Mouse (Mus musculus): ENCODE results near the gene Zfp866. TPM values are rescaled to one million over a fixed set of nuclear protein-coding genes. Genes with fewer than 3 reads are reported as not detected.
A peak's percentile ranks its signal among the peaks of the same experiment; 100 is the strongest.

Gene Zfp866
- polyA plus RNA-seq, 2 experiments: 29.5 to 30.6 TPM

GRCm38 (mm10) chr8:69735495-69735894, 55.5 kb downstream of the Zfp866 start:
- H3K27ac ChIP-seq (replicated peaks; ENCODE audit: low read depth, low read length): no peak overlapping the region
- 90% methylated on average over 1 of the region's 1 CpGs for WGBS
- H3K4me3 ChIP-seq (replicated peaks; ENCODE audit: low read length): no peak overlapping the region
- no peak for TF ChIP-seq POLR2A (IDR thresholded peaks at IDR 0.05; ENCODE audit: borderline replicate concordance, extremely low read depth, insufficient read depth, insufficient read length)
- H3K9ac ChIP-seq (ENCODE audit: low read depth, low read length, severe bottlenecking): no peak overlapping the region
- no peaks in the 10 kb centered on the region for H3K4me1 ChIP-seq (ENCODE audit: control insufficient read depth, insufficient read depth, low read length)
- H3K9me3 ChIP-seq (ENCODE audit: control insufficient read depth, low read length): no peaks in the 10 kb centered on the region
- no peaks in the 10 kb centered on the region for H3K36me3 ChIP-seq (ENCODE audit: control insufficient read depth, insufficient read depth, low read length)
- no peak for DNase-seq (ENCODE audit: low spot score)
- ATAC-seq (ENCODE audit: low FRiP score, low read depth): no peak
- no peaks in the 10 kb centered on the region for H3K27me3 ChIP-seq (ENCODE audit: control insufficient read depth, insufficient read depth, low read length)
- no peak overlapping the region for H3K4me2 ChIP-seq (replicated peaks; ENCODE audit: low read depth, low read length, severe bottlenecking)

- Histone ChIP-seq H3K9me3 (ENCODE audit: control insufficient read depth, low read length) (no peaks in the 10 kb centered on the region), H3K27me3 (ENCODE audit: control insufficient read depth, insufficient read depth, low read length) (no peaks in the 10 kb centered on the region), H3K36me3 (ENCODE audit: control insufficient read depth, insufficient read depth, low read length) (peaks cover 6% of the 10 kb centered on the region; the same call in 1 of the 2 replicates), H3K9ac (ENCODE audit: low read depth, low read length, severe bottlenecking) (no peak overlapping the region), H3K4me2 (replicated peaks; ENCODE audit: low read depth, low read length, severe bottlenecking) (peak overlapping the region; percentile 47), H3K4me3 (replicated peaks; ENCODE audit: low read length) (peak overlapping the region; percentile 83), H3K4me1 (ENCODE audit: control insufficient read depth, insufficient read depth, low read length) (peaks cover 6% of the 10 kb centered on the region), H3K27ac (replicated peaks; ENCODE audit: low read depth, low read length) (peak overlapping the region; percentile 63)
- WGBS: 44% methylated on average over 5 of the region's 5 CpGs
- ATAC-seq (ENCODE audit: low FRiP score, low read depth) (peak; percentile 6), DNase-seq (ENCODE audit: low spot score) (no peak)
- no peak for TF ChIP-seq POLR2A (IDR thresholded peaks at IDR 0.05; ENCODE audit: borderline replicate concordance, extremely low read depth, insufficient read depth, insufficient read length)
These were observed 73.8 kb downstream of the Zfp866 start for GRCm38 (mm10) chr8:69717232-69717580.

- Histone ChIP-seq H3K4me2 (replicated peaks; ENCODE audit: low read depth, low read length, severe bottlenecking) (peak overlapping the region; percentile 49), H3K9me3 (ENCODE audit: control insufficient read depth, low read length) (no peaks in the 10 kb centered on the region), H3K27me3 (ENCODE audit: control insufficient read depth, insufficient read depth, low read length) (no peaks in the 10 kb centered on the region), H3K36me3 (ENCODE audit: control insufficient read depth, insufficient read depth, low read length) (peaks cover 11% of the 10 kb centered on the region; the same call in 1 of the 2 replicates), H3K9ac (ENCODE audit: low read depth, low read length, severe bottlenecking) (peak overlapping the region; percentile 88), H3K27ac (replicated peaks; ENCODE audit: low read depth, low read length) (peak overlapping the region; percentile 99), H3K4me3 (replicated peaks; ENCODE audit: low read length) (peak overlapping the region; percentile 83), H3K4me1 (ENCODE audit: control insufficient read depth, insufficient read depth, low read length) (peaks cover 6% of the 10 kb centered on the region)
- TF ChIP-seq POLR2A (IDR thresholded peaks at IDR 0.05; ENCODE audit: borderline replicate concordance, extremely low read depth, insufficient read depth, insufficient read length): peak; percentile 97
- ATAC-seq (ENCODE audit: low FRiP score, low read depth) (peak; percentile 97), DNase-seq (ENCODE audit: low spot score) (peak; percentile 100)
- under 1% methylated on average over 48 of the region's 52 CpGs for WGBS
These were observed 74.4 kb downstream of the Zfp866 start for GRCm38 (mm10) chr8:69716403-69717231.

- Histone ChIP-seq H3K27ac (replicated peaks; ENCODE audit: low read depth, low read length) (no peak overlapping the region), H3K4me3 (replicated peaks; ENCODE audit: low read length) (peak overlapping the region; percentile 83), H3K27me3 (ENCODE audit: control insufficient read depth, insufficient read depth, low read length) (no peaks in the 10 kb centered on the region), H3K9ac (ENCODE audit: low read depth, low read length, severe bottlenecking) (peak overlapping the region; percentile 34; the same call in 1 of the 2 replicates), H3K36me3 (ENCODE audit: control insufficient read depth, insufficient read depth, low read length) (peaks cover 12% of the 10 kb centered on the region; the same call in 1 of the 2 replicates), H3K4me2 (replicated peaks; ENCODE audit: low read depth, low read length, severe bottlenecking) (peak overlapping the region; percentile 49), H3K9me3 (ENCODE audit: control insufficient read depth, low read length) (no peaks in the 10 kb centered on the region), H3K4me1 (ENCODE audit: control insufficient read depth, insufficient read depth, low read length) (peaks cover 6% of the 10 kb centered on the region)
- TF ChIP-seq POLR2A (IDR thresholded peaks at IDR 0.05; ENCODE audit: borderline replicate concordance, extremely low read depth, insufficient read depth, insufficient read length): no peak
- no peak for ATAC-seq (ENCODE audit: low FRiP score, low read depth)
- 83% methylated on average over 6 of the region's 6 CpGs for WGBS
- no peak for DNase-seq (ENCODE audit: low spot score)
These were observed 75.6 kb downstream of the Zfp866 start for GRCm38 (mm10) chr8:69715366-69715765.

- DNase-seq (ENCODE audit: low spot score) (no peak), ATAC-seq (ENCODE audit: low FRiP score, low read depth) (no peak)
- no peaks in the 10 kb centered on the region for H3K9me3 ChIP-seq (ENCODE audit: control insufficient read depth, low read length)
- H3K9ac ChIP-seq (ENCODE audit: low read depth, low read length, severe bottlenecking): no peak overlapping the region
- no peak overlapping the region for H3K27ac ChIP-seq (replicated peaks; ENCODE audit: low read depth, low read length)
- 89% methylated on average over 8 of the region's 8 CpGs for WGBS
- H3K4me2 ChIP-seq (replicated peaks; ENCODE audit: low read depth, low read length, severe bottlenecking): no peak overlapping the region
- H3K4me1 ChIP-seq (ENCODE audit: control insufficient read depth, insufficient read depth, low read length): peaks cover 6% of the 10 kb centered on the region
- peaks cover 27% of the 10 kb centered on the region for H3K36me3 ChIP-seq (ENCODE audit: control insufficient read depth, insufficient read depth, low read length)
- no peaks in the 10 kb centered on the region for H3K27me3 ChIP-seq (ENCODE audit: control insufficient read depth, insufficient read depth, low read length)
- no peak overlapping the region for H3K4me3 ChIP-seq (replicated peaks; ENCODE audit: low read length)
- no peak for TF ChIP-seq POLR2A (IDR thresholded peaks at IDR 0.05; ENCODE audit: borderline replicate concordance, extremely low read depth, insufficient read depth, insufficient read length)
These were observed 77.5 kb downstream of the Zfp866 start for GRCm38 (mm10) chr8:69713516-69713915.

Other genes starting within 250 kb of the Zfp866 start
- gene Zfp868, start 165.6 kb downstream of the Zfp866 start, polyA plus RNA-seq (2012; rRNA removed): 13.7 and 14.9 TPM in 2 replicates
- 23.5 and 24.7 TPM in 2 replicates for gene Zfp868, start 165.6 kb downstream of the Zfp866 start, polyA plus RNA-seq (2014; fragmentation: Nextera tagmentation; extraction: Ambion mirVana)
- 2.1 and 2.2 TPM in 2 replicates for gene Zfp964, start 136.7 kb downstream of the Zfp866 start, polyA plus RNA-seq (2012; rRNA removed)
- 1.5 and 1.8 TPM in 2 replicates for gene Zfp964, start 136.7 kb downstream of the Zfp866 start, polyA plus RNA-seq (2014; fragmentation: Nextera tagmentation; extraction: Ambion mirVana)
- gene Zfp869, start 80.5 kb downstream of the Zfp866 start, polyA plus RNA-seq (2012; rRNA removed): 11.5 and 16.8 TPM in 2 replicates
- 32.4 and 32.5 TPM in 2 replicates for gene Zfp869, start 80.5 kb downstream of the Zfp866 start, polyA plus RNA-seq (2014; fragmentation: Nextera tagmentation; extraction: Ambion mirVana)
- gene Zfp963, start 41.2 kb downstream of the Zfp866 start, polyA plus RNA-seq (2012; rRNA removed): 9.3 and 10.0 TPM in 2 replicates
- 8.2 and 8.7 TPM in 2 replicates for gene Zfp963, start 41.2 kb downstream of the Zfp866 start, polyA plus RNA-seq (2014; fragmentation: Nextera tagmentation; extraction: Ambion mirVana)
- 1.1 TPM in 1 of 2 replicates, not detected in the other for gene Gm20422, start 16.3 kb downstream of the Zfp866 start, polyA plus RNA-seq (2012; rRNA removed)
- 0.62 and 1.5 TPM in 2 replicates for gene Gm20422, start 16.3 kb downstream of the Zfp866 start, polyA plus RNA-seq (2014; fragmentation: Nextera tagmentation; extraction: Ambion mirVana)
- gene Atp13a1, start within 50 bp of the Zfp866 start, polyA plus RNA-seq (2012; rRNA removed): 79.7 and 118 TPM in 2 replicates
- 44.8 and 47.8 TPM in 2 replicates for gene Atp13a1, start within 50 bp of the Zfp866 start, polyA plus RNA-seq (2014; fragmentation: Nextera tagmentation; extraction: Ambion mirVana)
- 25.4 and 27.8 TPM in 2 replicates for gene Gmip, start 17.5 kb upstream of the Zfp866 start, polyA plus RNA-seq (2012; rRNA removed)
- gene Gmip, start 17.5 kb upstream of the Zfp866 start, polyA plus RNA-seq (2014; fragmentation: Nextera tagmentation; extraction: Ambion mirVana): 7.7 and 8.5 TPM in 2 replicates
- gene Lpar2, start 31.3 kb upstream of the Zfp866 start, polyA plus RNA-seq (2012; rRNA removed): 4.1 and 6.4 TPM in 2 replicates
- gene Lpar2, start 31.3 kb upstream of the Zfp866 start, polyA plus RNA-seq (2014; fragmentation: Nextera tagmentation; extraction: Ambion mirVana): 1.5 TPM in 2 replicates
- gene Pbx4, start 41.3 kb upstream of the Zfp866 start, polyA plus RNA-seq (2012; rRNA removed): 6.3 and 6.6 TPM in 2 replicates
- gene Pbx4, start 41.3 kb upstream of the Zfp866 start, polyA plus RNA-seq (2014; fragmentation: Nextera tagmentation; extraction: Ambion mirVana): 5.2 and 6.8 TPM in 2 replicates
- gene Cilp2, start 96.5 kb upstream of the Zfp866 start, polyA plus RNA-seq (2012; rRNA removed): 2.6 and 3.6 TPM in 2 replicates
- 1.5 and 1.9 TPM in 2 replicates for gene Cilp2, start 96.5 kb upstream of the Zfp866 start, polyA plus RNA-seq (2014; fragmentation: Nextera tagmentation; extraction: Ambion mirVana)
- gene Tssk6, start 111.0 kb upstream of the Zfp866 start, polyA plus RNA-seq (2012; rRNA removed): 0.84 and 1.2 TPM in 2 replicates
- 4.1 TPM in 2 replicates for gene Tssk6, start 111.0 kb upstream of the Zfp866 start, polyA plus RNA-seq (2014; fragmentation: Nextera tagmentation; extraction: Ambion mirVana)
- gene Ndufa13, start 111.4 kb upstream of the Zfp866 start, polyA plus RNA-seq (2012; rRNA removed): 85.3 and 97.4 TPM in 2 replicates
- 187 and 190 TPM in 2 replicates for gene Ndufa13, start 111.4 kb upstream of the Zfp866 start, polyA plus RNA-seq (2014; fragmentation: Nextera tagmentation; extraction: Ambion mirVana)
- 5.4 and 8.6 TPM in 2 replicates for gene Yjefn3, start 111.5 kb upstream of the Zfp866 start, polyA plus RNA-seq (2012; rRNA removed)
- gene Yjefn3, start 111.5 kb upstream of the Zfp866 start, polyA plus RNA-seq (2014; fragmentation: Nextera tagmentation; extraction: Ambion mirVana): 4.2 and 5.5 TPM in 2 replicates
- 49.2 and 62.3 TPM in 2 replicates for gene Gatad2a, start 205.2 kb upstream of the Zfp866 start, polyA plus RNA-seq (2012; rRNA removed)
- 65.0 and 78.3 TPM in 2 replicates for gene Gatad2a, start 205.2 kb upstream of the Zfp866 start, polyA plus RNA-seq (2014; fragmentation: Nextera tagmentation; extraction: Ambion mirVana)